Mouse (Mus musculus) lung, postnatal 0 days (tissue): Measurements from ENCODE around the gene Sgce. TPM values are rescaled to one million over a fixed set of nuclear protein-coding genes. Genes with fewer than 3 reads are reported as not detected.
"Not testable (repeated sequence)": the region's sequence is repeated elsewhere in the genome, so short reads cannot be mapped to it uniquely, and the experiment has no call there.

Experiments used
- ATAC-seq: fragments of 200-750 bp; cut with Nextera tagmentation; 2 replicates; pipeline ENCODE4 v1.8.0; 2017; ENCODE audit warnings: moderate library complexity
- DNase-seq: peaks from one replicate; pipeline ENCODE4 v3.0.0-alpha.2; 2016; ENCODE audit warnings: low spot score
- H3K27ac ChIP-seq: fragments of 300-500 bp; sonication (generic); 2 replicates; pipeline ENCODE4 v1.5.1; 2014; ENCODE audit warnings: antibody characterized with exemption, mild to moderate bottlenecking, low read length, mixed read lengths
- H3K27me3 ChIP-seq: fragments of 300-500 bp; sonication (generic); replicated peaks from 2 replicates; pipeline ENCODE4 v1.6.1; 2014; ENCODE audit warnings: low read length, mixed read lengths; ENCODE audit not compliant: insufficient read depth
- H3K36me3 ChIP-seq: fragments of 300-500 bp; sonication (generic); 2 replicates; pipeline ENCODE4 v1.6.1; 2014; ENCODE audit warnings: low read length, mixed read lengths; ENCODE audit not compliant: insufficient read depth
- H3K4me1 ChIP-seq: fragments of 300-500 bp; sonication (generic); 2 replicates; pipeline ENCODE4 v1.6.1; 2014; ENCODE audit warnings: antibody characterized with exemption, low read depth, low read length, mixed read lengths; ENCODE audit not compliant: insufficient read depth
- H3K4me2 ChIP-seq: fragments of 300-500 bp; sonication (generic); replicated peaks from 2 replicates; pipeline ENCODE4 v1.6.1; 2014; ENCODE audit warnings: low read depth, mild to moderate bottlenecking, low read length, moderate library complexity, mixed read lengths
- H3K4me3 ChIP-seq: fragments of 300-500 bp; sonication (generic); 2 replicates; pipeline ENCODE4 v1.5.1; 2014; ENCODE audit warnings: low read depth, low read length
- H3K9ac ChIP-seq: fragments of 300-500 bp; sonication (generic); replicated peaks from 2 replicates; pipeline ENCODE4 v1.6.1; 2014; ENCODE audit warnings: low read depth, mild to moderate bottlenecking
- H3K9me3 ChIP-seq: fragments of 300-500 bp; sonication (generic); 2 replicates; pipeline ENCODE4 v1.6.1; 2016; ENCODE audit warnings: low read length, mixed read lengths
- CTCF ChIP-seq: IDR thresholded peaks from 2 replicates; pipeline ENCODE4 v1.5.1; 2016; ENCODE audit warnings: antibody characterized with exemption, mild to moderate bottlenecking
- EP300 ChIP-seq: IDR thresholded peaks from 2 replicates; pipeline ENCODE4 v1.6.1; 2016; ENCODE audit warnings: antibody characterized with exemption, mild to moderate bottlenecking, control low read depth
- WGBS: fragments of 180-500 bp; shearing (Covaris S2); extraction: QIAGEN DNeasy Blood & Tissue Kit; methylation state at CpG from one replicate; pipeline ENCODE4 v1.1.7; 2014; 5-methylcytosine and 5-hydroxymethylcytosine counted together
- polyA plus RNA-seq: library from polyadenylated mRNA; unstranded; fragments of >200 nt; fragmentation: Nextera tagmentation; extraction: Ambion mirVana; gene quantifications from 2 replicates; pipeline ENCODE4 v1.2.1, GENCODE M21; 2015

Gene Sgce
- polyA plus RNA-seq, 1 experiment from 2014 or later = 84.5 TPM

- no peak for DNase-seq
- no peak for ATAC-seq
- 42% methylated on average over 2 of the region's 2 CpGs for WGBS
- H3K9me3 ChIP-seq = no peaks in the 10 kb centered on the region
- no peak overlapping the region for H3K9ac ChIP-seq
- H3K27ac ChIP-seq = no peak overlapping the region
- H3K4me3 ChIP-seq = no peak overlapping the region
- no peak overlapping the region for H3K4me2 ChIP-seq
- TF ChIP-seq CTCF (no peak), EP300 (no peak)
- no peaks in the 10 kb centered on the region for H3K4me1 ChIP-seq
- no peaks in the 10 kb centered on the region for H3K36me3 ChIP-seq
- no peaks in the 10 kb centered on the region for H3K27me3 ChIP-seq
Observed at GRCm38 (mm10) chr6:4663516-4663915, 83.5 kb downstream of the Sgce start.

GRCm38 (mm10) chr6:4658861-4659260 is 88.1 kb downstream of the Sgce start:
- H3K4me1 ChIP-seq = no peaks in the 10 kb centered on the region
- no peaks in the 10 kb centered on the region for H3K36me3 ChIP-seq
- TF ChIP-seq EP300 (no peak), CTCF (no peak)
- no peaks in the 10 kb centered on the region for H3K27me3 ChIP-seq
- no peak for ATAC-seq
- no peak overlapping the region for H3K4me3 ChIP-seq
- DNase-seq = no peak
- WGBS = 74% methylated on average over 13 of the region's 13 CpGs
- no peak overlapping the region for H3K27ac ChIP-seq
- no peak overlapping the region for H3K9ac ChIP-seq
- H3K9me3 ChIP-seq = no peaks in the 10 kb centered on the region
- no peak overlapping the region for H3K4me2 ChIP-seq

GRCm38 (mm10) chr6:4655924-4656323 is 91.1 kb downstream of the Sgce start:
- Histone ChIP-seq H3K9me3 (no peaks in the 10 kb centered on the region), H3K27me3 (no peaks in the 10 kb centered on the region), H3K4me1 (no peaks in the 10 kb centered on the region), H3K27ac (no peak overlapping the region), H3K4me2 (no peak overlapping the region), H3K36me3 (no peaks in the 10 kb centered on the region), H3K4me3 (no peak overlapping the region), H3K9ac (no peak overlapping the region)
- no peak for TF ChIP-seq EP300
- no peak for TF ChIP-seq CTCF
- DNase-seq (no peak), ATAC-seq (no peak)
- 81% methylated on average over 4 of the region's 4 CpGs for WGBS

- 36% methylated on average over 5 of the region's 5 CpGs for WGBS
- Histone ChIP-seq H3K36me3 (no peaks in the 10 kb centered on the region), H3K27ac (no peak overlapping the region), H3K4me3 (no peak overlapping the region), H3K9me3 (no peaks in the 10 kb centered on the region), H3K4me2 (no peak overlapping the region), H3K9ac (no peak overlapping the region), H3K27me3 (no peaks in the 10 kb centered on the region), H3K4me1 (no peaks in the 10 kb centered on the region)
- ATAC-seq (no peak), DNase-seq (no peak)
- TF ChIP-seq EP300 (no peak), CTCF (no peak)
Observed at GRCm38 (mm10) chr6:4655466-4655865, 91.5 kb downstream of the Sgce start.

GRCm38 (mm10) chr6:4653741-4654140 is 93.3 kb downstream of the Sgce start:
- WGBS = 94% methylated on average over 12 of the region's 12 CpGs
- DNase-seq = not testable (repeated sequence)

GRCm38 (mm10) chr6:4652596-4653134 is 94.3 kb downstream of the Sgce start:
- Histone ChIP-seq H3K27me3 (no peaks in the 10 kb centered on the region), H3K4me1 (no peaks in the 10 kb centered on the region), H3K27ac (no peak overlapping the region), H3K4me2 (no peak overlapping the region), H3K9ac (no peak overlapping the region), H3K4me3 (no peak overlapping the region), H3K9me3 (no peaks in the 10 kb centered on the region), H3K36me3 (no peaks in the 10 kb centered on the region)
- TF ChIP-seq CTCF = peak; percentile 30
- no peak for TF ChIP-seq EP300
- 76% methylated on average over 8 of the region's 8 CpGs for WGBS
- DNase-seq = no peak
- ATAC-seq = no peak

More at GRCm38 (mm10) chr6:4653741-4654140, 93.3 kb downstream of the Sgce start:
- H3K4me2 ChIP-seq, H3K36me3 ChIP-seq, H3K9me3 ChIP-seq, H3K4me1 ChIP-seq, H3K27ac ChIP-seq, H3K27me3 ChIP-seq, H3K4me3 ChIP-seq, H3K9ac ChIP-seq, ATAC-seq: not testable (repeated sequence)

- H3K27me3 ChIP-seq = no peaks in the 10 kb centered on the region
- H3K9me3 ChIP-seq = no peaks in the 10 kb centered on the region
- ATAC-seq = no peak
- no peaks in the 10 kb centered on the region for H3K4me1 ChIP-seq
- H3K4me2 ChIP-seq = no peak overlapping the region
- H3K27ac ChIP-seq = no peak overlapping the region
- no peak for TF ChIP-seq EP300
- TF ChIP-seq CTCF = no peak
- no peak overlapping the region for H3K4me3 ChIP-seq
- H3K36me3 ChIP-seq = no peaks in the 10 kb centered on the region
- WGBS = 43% methylated on average over 3 of the region's 3 CpGs
- no peak for DNase-seq
- no peak overlapping the region for H3K9ac ChIP-seq
Observed at GRCm38 (mm10) chr6:4647351-4647750, 99.7 kb downstream of the Sgce start.
